Mouse (Mus musculus): ENCODE results near the gene Fbxl7.

GRCm38 (mm10) chr15:26867521-26867920 is 27.9 kb downstream of the Fbxl7 start:
- TF ChIP-seq CTCF (IDR thresholded peaks at IDR 0.05) (no peak), POLR2A (IDR thresholded peaks at IDR 0.05; ENCODE audit: insufficient read depth, low read depth, low read length) (no peak), EP300 (IDR thresholded peaks at IDR 0.05; ENCODE audit: insufficient read depth, low read depth, low read length) (no peak)

All from heart, adult 2 months (tissue).